Mouse (Mus musculus) G1E (cell line): Measurements from ENCODE around the gene Tmc8.

Experiments
- CTCF ChIP-seq: IDR thresholded peaks from 2 replicates; pipeline ENCODE4 v1.5.1; 2012; ENCODE audit warnings: low read depth, low read length, inconsistent platforms, mixed read lengths
- GATA1 ChIP-seq: IDR thresholded peaks from 2 replicates; pipeline ENCODE4 v1.6.1; 2012; ENCODE audit warnings: borderline replicate concordance, low read length, inconsistent platforms, mixed read lengths
- POLR2AphosphoS5 ChIP-seq: IDR thresholded peaks from 2 replicates; pipeline ENCODE4 v1.6.1; 2012; ENCODE audit warnings: low read depth, low read length, inconsistent platforms; ENCODE audit not compliant: insufficient replicate concordance
- TAL1 ChIP-seq: conservative IDR thresholded peaks from 2 replicates; pipeline ENCODE4 v1.6.1; 2012; ENCODE audit warnings: low read depth, low read length, inconsistent platforms, mixed read lengths

DNA sequence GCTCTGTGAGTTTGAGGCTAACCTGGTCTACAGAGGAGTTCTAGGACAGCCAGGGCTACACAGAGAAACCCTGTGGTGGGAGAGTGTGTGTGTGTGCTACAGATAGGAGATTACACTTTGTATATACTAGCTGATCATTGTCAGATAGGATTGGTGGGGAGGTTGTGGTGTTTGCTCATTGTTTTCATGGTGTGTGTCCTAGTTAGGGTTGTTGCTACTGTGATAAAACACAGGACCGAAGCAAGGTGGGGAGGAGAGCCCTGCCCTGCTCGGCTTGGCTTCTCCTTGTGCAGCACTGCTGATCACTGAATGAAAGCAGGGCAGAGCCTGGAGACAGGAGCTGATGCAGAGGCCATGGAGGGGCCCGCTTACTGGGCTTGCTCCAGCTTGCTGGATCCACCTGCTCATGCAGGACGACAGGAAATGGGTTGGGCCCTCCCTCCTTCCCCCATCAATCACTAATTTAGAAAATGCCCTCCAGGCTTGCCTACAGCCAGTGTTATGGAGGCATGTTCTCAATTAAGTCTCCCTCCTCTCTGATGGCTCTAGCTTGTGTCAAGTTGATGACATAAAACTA is 38.3 kb upstream of the Tmc8 start:
- TF ChIP-seq CTCF (no peak), GATA1 (no peak), TAL1 (no peak), POLR2AphosphoS5 (no peak)
